Mouse (Mus musculus) sigmoid colon, adult 10 weeks (tissue): Measurements from ENCODE around the gene Cpt1b. TPM values are rescaled to one million over a fixed set of nuclear protein-coding genes. Genes with fewer than 3 reads are reported as not detected.

Experiments
- polyA plus RNA-seq: library from polyadenylated mRNA; stranded (reverse); fragments of 350-450 nt; fragmentation: Illumina TruSeq; extraction: RNeasy Lipid Tissue Mini Kit (QIAGEN cat#74804); gene quantifications from one replicate; pipeline ENCODE4 v1.2.3, GENCODE M21; 2014; ENCODE audit warnings: low read depth, low replicate concordance

Cpt1b gene
- polyA plus RNA-seq, result not detected

GRCm38 (mm10) chr15:89425711-89426121, at the start of gene Cpt1b:
TSS of gene Cpt1b (minus strand) at chr15:89425863.

DNA sequence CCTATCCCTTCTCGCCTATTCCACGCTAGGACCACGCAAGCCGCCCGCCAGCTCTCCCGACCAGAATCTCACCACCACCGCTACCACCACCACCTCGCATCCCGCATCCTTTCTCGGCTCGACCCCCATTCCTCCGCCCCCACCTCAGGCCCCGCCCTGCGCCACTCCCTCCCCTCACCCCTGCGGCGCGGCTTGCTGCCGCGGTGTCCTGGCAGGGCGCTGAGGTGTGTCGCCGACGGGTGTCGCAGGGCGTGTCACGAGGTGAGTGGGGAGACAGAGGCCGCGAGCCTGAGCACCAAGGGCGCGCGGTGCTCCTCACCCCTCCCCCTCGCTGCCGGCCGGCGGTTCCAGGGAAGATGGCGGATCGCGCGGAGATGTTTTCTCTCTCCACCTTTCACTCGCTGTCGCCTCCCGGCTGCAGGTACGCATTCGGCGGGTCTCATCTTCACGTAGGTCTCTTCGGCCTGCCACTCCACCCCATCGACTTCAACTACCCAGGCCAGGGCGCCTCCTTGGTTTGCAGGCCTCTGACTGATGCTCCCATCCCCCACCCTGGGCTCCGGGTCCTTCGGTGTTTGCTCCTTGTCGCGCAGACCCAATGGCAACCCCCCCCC, 28.3 kb upstream of the Cpt1b start, which contains the start of gene Mapk8ip2:
TSS of gene Mapk8ip2 (plus strand) at position 49 of the 614 bp plus-strand sequence.

DNA sequence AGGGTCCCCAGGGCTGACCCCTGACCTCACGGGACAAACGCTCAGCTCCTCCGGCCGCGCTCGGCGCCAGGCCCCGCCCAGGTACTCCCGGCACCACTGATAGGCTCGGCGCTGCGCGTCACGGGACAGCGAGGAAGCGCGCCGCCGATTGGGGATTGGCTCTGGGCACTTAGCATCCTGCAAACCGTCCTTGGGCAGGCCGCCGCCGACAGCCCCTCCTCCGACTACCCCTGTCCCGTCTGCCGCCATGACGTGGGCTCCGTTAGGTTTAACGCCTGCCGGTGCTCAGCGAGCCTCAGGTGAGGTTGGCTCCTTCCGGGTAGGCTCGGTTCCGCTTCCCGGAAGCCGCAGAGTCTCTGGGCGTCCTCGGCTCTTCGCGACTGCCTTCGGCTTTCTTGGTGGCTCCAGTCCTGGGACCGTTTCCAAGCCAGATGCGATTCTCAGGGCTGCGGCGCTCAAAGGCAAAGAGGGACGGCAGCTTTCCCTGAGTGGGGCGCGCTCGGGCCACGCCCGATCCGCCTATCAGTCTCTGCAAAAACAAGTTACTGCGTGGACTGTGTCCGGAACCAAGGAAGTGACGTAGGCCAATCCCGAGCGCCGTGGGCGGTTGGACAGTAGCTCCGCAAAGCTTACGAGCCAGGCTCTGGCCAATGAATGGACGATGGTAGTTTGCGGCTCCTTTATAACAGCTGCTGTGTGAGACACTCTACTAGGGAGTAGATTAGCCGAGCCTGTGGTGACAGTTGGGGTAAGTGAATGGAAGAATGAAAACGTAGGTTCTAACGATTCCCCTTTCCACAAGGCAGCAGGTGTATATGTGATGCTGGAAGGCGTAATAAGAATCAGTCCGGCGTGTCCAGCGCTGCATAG, 3.9 kb upstream of the Cpt1b start, which contains the start of the genes C730034F03Rik, Gm44502 and Chkb:
TSS of gene C730034F03Rik (plus strand) at position 238 of the 870 bp plus-strand sequence.
TSS of gene Gm44502 (minus strand) at position 345 of the 870 bp plus-strand sequence.
TSS of gene Chkb (minus strand) at position 557 of the 870 bp plus-strand sequence.

GRCm38 (mm10) chr15:89410118-89410517, 15.5 kb downstream of the Cpt1b start, which contains the start of gene Syce3:
TSS of gene Syce3 (minus strand) at chr15:89410503.

GRCm38 (mm10) chr15:89384617-89385016, 41.0 kb downstream of the Cpt1b start, which contains the start of gene Klhdc7b:
TSS of gene Klhdc7b (plus strand) at chr15:89384917.

DNA sequence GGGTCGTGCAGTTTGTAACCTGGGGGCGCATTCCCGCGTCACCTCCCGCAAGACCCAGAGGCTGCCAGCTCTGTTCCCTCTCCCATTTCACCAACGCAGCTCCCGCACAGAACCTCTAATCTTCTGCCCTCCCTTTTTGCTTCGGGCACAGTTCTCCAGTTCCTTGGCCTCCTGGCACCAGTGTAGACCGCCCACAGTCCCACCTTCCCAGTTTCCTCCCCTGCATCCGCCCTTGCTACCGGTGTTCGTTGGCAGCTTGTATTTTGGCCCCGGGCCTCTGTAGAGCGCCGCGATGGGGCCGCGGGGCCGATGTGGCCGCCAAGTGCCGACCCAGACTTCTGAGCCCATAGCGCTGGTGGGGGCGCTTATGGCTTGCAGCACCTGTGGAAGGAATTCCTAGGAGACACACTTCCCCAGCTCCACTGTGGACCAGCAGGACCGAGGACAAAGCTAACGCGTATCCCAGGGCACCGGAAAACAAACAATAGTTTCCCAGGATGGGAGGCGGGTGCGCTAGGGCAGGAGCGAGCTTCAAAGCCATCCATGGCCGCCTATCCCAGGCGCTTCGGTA, 46.7 kb downstream of the Cpt1b start, which contains the start of gene Odf3b:
TSS of gene Odf3b (minus strand) at position 452 of the 571 bp plus-strand sequence.

DNA sequence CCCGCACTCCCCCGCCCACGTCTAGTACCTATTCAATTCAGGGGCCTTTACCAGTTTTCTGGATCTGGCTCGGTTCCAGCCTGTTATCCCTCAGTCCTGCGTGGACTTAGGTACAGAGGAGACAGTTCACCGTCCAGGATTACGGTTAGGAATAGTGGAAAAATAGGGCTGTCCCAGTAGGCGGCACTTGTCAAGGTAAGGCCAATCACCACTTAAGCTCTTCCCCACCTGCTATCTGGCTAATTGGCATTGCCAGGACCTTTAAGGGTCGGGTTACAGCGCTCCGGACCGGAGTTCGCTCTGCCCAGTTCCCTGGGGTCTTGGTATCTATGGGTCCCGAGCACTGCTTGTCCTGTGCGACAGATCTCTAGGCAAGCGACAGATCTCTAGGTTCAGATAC, 48.7 kb downstream of the Cpt1b start, which contains the start of gene Tymp:
TSS of gene Tymp (minus strand) at position 83 of the 400 bp plus-strand sequence.

DNA sequence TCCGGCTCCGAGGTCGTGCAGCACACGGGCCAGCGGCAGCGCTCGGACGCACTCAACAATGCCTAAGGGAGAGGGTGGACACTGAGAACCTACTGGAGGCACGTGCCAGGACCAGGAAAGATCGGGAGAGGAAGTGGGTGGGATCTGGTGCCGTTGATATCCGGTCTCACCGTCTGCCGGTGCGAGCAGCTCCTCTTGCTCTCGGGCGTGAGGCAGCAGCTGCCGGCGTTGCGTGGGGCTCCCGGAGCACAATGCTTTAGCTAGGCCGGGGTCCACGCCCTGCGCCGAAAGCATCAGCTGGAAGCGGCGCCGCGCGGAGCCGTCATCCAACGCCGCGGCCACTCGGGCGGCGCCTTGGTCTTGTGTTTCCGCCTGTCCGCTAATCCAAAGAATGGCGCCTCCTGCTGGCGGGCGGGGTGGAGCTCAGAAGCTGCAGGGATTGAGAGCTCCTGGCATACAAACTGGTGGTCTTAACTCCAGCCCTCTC, 51.9 kb downstream of the Cpt1b start, which contains the start of gene Sco2:
TSS of gene Sco2 (minus strand) at position 85 of the 487 bp plus-strand sequence.

Other genes starting within 250 kb of the Cpt1b start
- gene Plxnb2, start 245.1 kb downstream of the Cpt1b start, polyA plus RNA-seq, result 8.3 TPM
- gene Dennd6b, start 229.4 kb downstream of the Cpt1b start, polyA plus RNA-seq, result 0.66 TPM
- gene Ppp6r2, start 214.3 kb downstream of the Cpt1b start, polyA plus RNA-seq, result 12.7 TPM
- gene Sbf1, start 110.6 kb downstream of the Cpt1b start, polyA plus RNA-seq, result 4.3 TPM
- not detected for gene Adm2, start 103.1 kb downstream of the Cpt1b start, polyA plus RNA-seq
- not detected for gene Miox, start 91.5 kb downstream of the Cpt1b start, polyA plus RNA-seq
- gene Lmf2, start 70.2 kb downstream of the Cpt1b start, polyA plus RNA-seq, result 5.0 TPM
- 11.4 TPM for gene Ncaph2, start 70.1 kb downstream of the Cpt1b start, polyA plus RNA-seq
- 0.54 TPM for gene Sco2, start 52.0 kb downstream of the Cpt1b start, polyA plus RNA-seq
- not detected for gene Tymp, start 48.8 kb downstream of the Cpt1b start, polyA plus RNA-seq
- not detected for gene Odf3b, start 46.6 kb downstream of the Cpt1b start, polyA plus RNA-seq
- not detected for gene Klhdc7b, start 40.9 kb downstream of the Cpt1b start, polyA plus RNA-seq
- not detected for gene Syce3, start 15.4 kb downstream of the Cpt1b start, polyA plus RNA-seq
- gene C730034F03Rik, start 3.7 kb upstream of the Cpt1b start, polyA plus RNA-seq, result 3.1 TPM
- gene Gm44502, start 3.8 kb upstream of the Cpt1b start, polyA plus RNA-seq, result 0.19 TPM
- 107 TPM for gene Chkb, start 4.0 kb upstream of the Cpt1b start, polyA plus RNA-seq
- 0.63 TPM for gene Mapk8ip2, start 28.1 kb upstream of the Cpt1b start, polyA plus RNA-seq
- 3.2 TPM for gene Arsa, start 51.6 kb upstream of the Cpt1b start, polyA plus RNA-seq
- gene Shank3, start 73.8 kb upstream of the Cpt1b start, polyA plus RNA-seq, result 0.22 TPM
- not detected for gene Acr, start 142.5 kb upstream of the Cpt1b start, polyA plus RNA-seq
- 9.3 TPM for gene Rabl2, start 166.1 kb upstream of the Cpt1b start, polyA plus RNA-seq